Mouse (Mus musculus): ENCODE measurements around the gene Gm42906.

GRCm38 (mm10) chr5:151129762-151130161 is 298.2 kb downstream of the Gm42906 start:
- TF ChIP-seq CTCF (IDR thresholded peaks at IDR 0.05; ENCODE audit: borderline replicate concordance, extremely low read depth, insufficient read depth, insufficient read length): no peak
- no peak for TF ChIP-seq POLR2A (IDR thresholded peaks at IDR 0.05; ENCODE audit: borderline replicate concordance, extremely low read depth, insufficient read depth, insufficient read length, poor library complexity, severe bottlenecking)

All from brain, embryonic 14.5 days (tissue).